Mouse (Mus musculus) embryonic fibroblast, embryonic 13.5 days (primary cell): ENCODE measurements around the gene Larp6.

Experiments used
- CTCF ChIP-seq: IDR thresholded peaks from 2 replicates; pipeline ENCODE4 v1.5.1; 2011; ENCODE audit warnings: mild to moderate bottlenecking, control low read depth, low read length, moderate library complexity, borderline replicate concordance; ENCODE audit not compliant: insufficient read depth
- POLR2A ChIP-seq: IDR thresholded peaks from 2 replicates; pipeline ENCODE4 v1.6.1; 2011; ENCODE audit warnings: low read depth, mild to moderate bottlenecking, control low read depth, low read length, moderate library complexity

- TF ChIP-seq CTCF (no peak), POLR2A (no peak)
These were observed 2.5 kb downstream of the Larp6 start for GRCm38 (mm10) chr9:60715271-60715670.
